Mouse (Mus musculus) ES-Bruce4 (cell line): ENCODE results near the gene Agpat1.

ENCODE experiments used
- CTCF ChIP-seq: IDR thresholded peaks from one replicate; pipeline ENCODE4 v1.8.1; 2011; ENCODE audit warnings: low read depth, low read length
- EP300 ChIP-seq: IDR thresholded peaks from 2 replicates; pipeline ENCODE4 v1.6.1; 2011; ENCODE audit warnings: low read depth, low read length; ENCODE audit not compliant: insufficient read depth
- POLR2A ChIP-seq: IDR thresholded peaks from one replicate; pipeline ENCODE4 v1.8.1; 2011; ENCODE audit warnings: low read length; ENCODE audit not compliant: insufficient read depth

GRCm38 (mm10) chr17:34627093-34627942, 23.3 kb downstream of the Agpat1 start:
- TF ChIP-seq CTCF (no peak), POLR2A (no peak), EP300 (no peak)
